Mouse (Mus musculus): ENCODE measurements around the gene Procr.

DNA sequence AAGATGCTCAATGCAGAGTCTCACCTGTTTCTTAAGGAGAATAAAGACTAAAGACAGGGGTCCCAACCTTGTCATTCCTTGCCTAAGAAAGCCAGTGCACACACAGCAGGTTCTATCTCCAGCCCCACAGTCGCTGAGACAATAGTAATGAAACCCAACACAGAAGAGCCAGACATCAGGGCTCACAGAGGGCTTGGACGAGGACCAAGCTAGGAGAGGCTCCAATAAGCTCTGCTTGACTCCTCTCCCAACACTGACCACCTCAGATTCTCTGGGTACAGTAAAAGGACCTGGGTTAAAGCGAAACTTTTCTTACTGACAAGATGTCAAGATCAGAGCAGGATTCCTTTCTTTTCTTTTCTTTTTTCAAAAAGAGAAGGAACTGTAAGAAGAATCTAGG lies 47.7 kb downstream of the Procr start:
- TF ChIP-seq FLI1 (IDR thresholded peaks at IDR 0.05; ENCODE audit: low read length) = no peak
- no peak for TF ChIP-seq GATA1 (IDR thresholded peaks at IDR 0.05; ENCODE audit: borderline replicate concordance, low read length)

Measured in megakaryocyte, embryonic 14.5 days (primary cell).